Mouse (Mus musculus) hindbrain, embryonic 13.5 days (tissue): ENCODE data around the gene Ttll8. TPM values are rescaled to one million over a fixed set of nuclear protein-coding genes. Genes with fewer than 3 reads are reported as not detected.
A peak's percentile ranks its signal among the peaks of the same experiment; 100 is the strongest.

Source experiments
- ATAC-seq: fragments of 200-750 bp; cut with Nextera tagmentation; 2 replicates; pipeline ENCODE4 v1.8.0; 2017; ENCODE audit warnings: moderate TSS enrichment; ENCODE audit not compliant: low FRiP score
- H3K27ac ChIP-seq: fragments of 300-500 bp; sonication (generic); 2 replicates; pipeline ENCODE4 v1.5.1; 2015; ENCODE audit warnings: inconsistent platforms, mild to moderate bottlenecking, moderate library complexity
- H3K27me3 ChIP-seq: fragments of 300-500 bp; sonication (generic); 2 replicates; pipeline ENCODE4 v1.6.1; 2015; ENCODE audit warnings: mild to moderate bottlenecking, inconsistent platforms
- H3K36me3 ChIP-seq: fragments of 300-500 bp; sonication (generic); 2 replicates; pipeline ENCODE4 v1.6.1; 2015; ENCODE audit warnings: mild to moderate bottlenecking, inconsistent platforms
- H3K4me1 ChIP-seq: fragments of 300-500 bp; sonication (generic); replicated peaks from 2 replicates; pipeline ENCODE4 v1.6.1; 2015; ENCODE audit warnings: inconsistent platforms
- H3K4me2 ChIP-seq: fragments of 300-500 bp; sonication (generic); 2 replicates; pipeline ENCODE4 v1.6.1; 2015; ENCODE audit warnings: inconsistent platforms, mild to moderate bottlenecking, moderate library complexity
- H3K4me3 ChIP-seq: fragments of 300-500 bp; sonication (generic); 2 replicates; pipeline ENCODE4 v1.5.1; 2015; ENCODE audit warnings: mild to moderate bottlenecking, inconsistent platforms
- H3K9ac ChIP-seq: fragments of 300-500 bp; sonication (generic); 2 replicates; pipeline ENCODE4 v1.6.1; 2015; ENCODE audit warnings: mild to moderate bottlenecking, inconsistent platforms
- H3K9me3 ChIP-seq: fragments of 300-500 bp; sonication (generic); 2 replicates; pipeline ENCODE4 v1.6.1; 2016; ENCODE audit warnings: inconsistent platforms
- WGBS: fragments of 180-500 bp; shearing (Covaris S2); methylation state at CpG from one replicate; pipeline ENCODE4 v1.1.7; 2015; 5-methylcytosine and 5-hydroxymethylcytosine counted together
- polyA plus RNA-seq: library from polyadenylated mRNA; unstranded; fragments of >200 nt; fragmentation: Nextera tagmentation; extraction: Ambion mirVana; gene quantifications from 2 replicates; pipeline ENCODE4 v1.2.1, GENCODE M21; 2015

The Ttll8 gene
- polyA plus RNA-seq, 1 experiment from 2014 or later = not detected

GRCm38 (mm10) chr15:88919328-88919727 lies 34.9 kb downstream of the Ttll8 start:
- ATAC-seq = no peak
- Histone ChIP-seq H3K36me3 (no peaks in the 10 kb centered on the region), H3K4me1 (0 out of 2 replicates have a peak, but pooled peaks cover 4% of the 10 kb centered on the region), H3K27me3 (0 out of 2 replicates have a peak, but pooled peaks cover 6% of the 10 kb centered on the region), H3K9ac (no peak overlapping the region; the same call in 1 of the 2 replicates), H3K9me3 (no peaks in the 10 kb centered on the region), H3K4me3 (no peak overlapping the region), H3K4me2 (no peak overlapping the region), H3K27ac (no peak overlapping the region)
- 86% methylated on average over 12 of the region's 12 CpGs for WGBS

GRCm38 (mm10) chr15:88917126-88917525 lies 37.1 kb downstream of the Ttll8 start:
- no peak for ATAC-seq
- Histone ChIP-seq H3K27ac (no peak overlapping the region), H3K4me2 (no peak overlapping the region), H3K36me3 (no peaks in the 10 kb centered on the region), H3K27me3 (0 out of 2 replicates have a peak, but pooled peaks cover 2% of the 10 kb centered on the region), H3K9me3 (no peaks in the 10 kb centered on the region), H3K9ac (no peak overlapping the region), H3K4me3 (no peak overlapping the region), H3K4me1 (0 out of 2 replicates have a peak, but pooled peaks cover 4% of the 10 kb centered on the region)
- 98% methylated on average over 8 of the region's 8 CpGs for WGBS

- Histone ChIP-seq H3K36me3 (no peaks in the 10 kb centered on the region), H3K27me3 (0 out of 2 replicates have a peak, but pooled peaks cover 2% of the 10 kb centered on the region), H3K4me3 (no peak overlapping the region), H3K27ac (no peak overlapping the region), H3K9me3 (no peaks in the 10 kb centered on the region), H3K4me2 (no peak overlapping the region), H3K4me1 (0 out of 2 replicates have a peak, but pooled peaks cover 4% of the 10 kb centered on the region), H3K9ac (no peak overlapping the region)
- WGBS = 46% methylated on average over 3 of the region's 3 CpGs
- no peak for ATAC-seq
These were observed 37.9 kb downstream of the Ttll8 start for GRCm38 (mm10) chr15:88916366-88916765.

- 0 out of 2 replicates have a peak, but pooled peaks cover 2% of the 10 kb centered on the region for H3K27me3 ChIP-seq
- H3K4me3 ChIP-seq = no peak overlapping the region
- no peak overlapping the region for H3K9ac ChIP-seq
- no peaks in the 10 kb centered on the region for H3K4me1 ChIP-seq
- 96% methylated on average over 7 of the region's 7 CpGs for WGBS
- H3K9me3 ChIP-seq = no peaks in the 10 kb centered on the region
- ATAC-seq = no peak
- H3K27ac ChIP-seq = no peak overlapping the region
- H3K4me2 ChIP-seq = no peak overlapping the region
- H3K36me3 ChIP-seq = no peaks in the 10 kb centered on the region
These were observed 39.2 kb downstream of the Ttll8 start for GRCm38 (mm10) chr15:88915046-88915445.

- H3K36me3 ChIP-seq = no peaks in the 10 kb centered on the region
- ATAC-seq = no peak
- H3K9ac ChIP-seq = no peak overlapping the region
- 66% methylated on average over 4 of the region's 4 CpGs for WGBS
- H3K9me3 ChIP-seq = no peaks in the 10 kb centered on the region
- no peak overlapping the region for H3K27ac ChIP-seq
- no peaks in the 10 kb centered on the region for H3K4me1 ChIP-seq
- H3K4me2 ChIP-seq = no peak overlapping the region
- H3K4me3 ChIP-seq = no peak overlapping the region
- H3K27me3 ChIP-seq = 0 out of 2 replicates have a peak, but pooled peaks cover 5% of the 10 kb centered on the region
These were observed 47.9 kb downstream of the Ttll8 start for GRCm38 (mm10) chr15:88906347-88906746.

GRCm38 (mm10) chr15:88904056-88904811 lies 50.0 kb downstream of the Ttll8 start:
- H3K4me2 ChIP-seq = no peak overlapping the region
- H3K9ac ChIP-seq = no peak overlapping the region; the same call in 1 of the 2 replicates
- H3K27me3 ChIP-seq = 0 out of 2 replicates have a peak, but pooled peaks cover 5% of the 10 kb centered on the region
- H3K27ac ChIP-seq = no peak overlapping the region
- no peak overlapping the region for H3K4me3 ChIP-seq
- no peaks in the 10 kb centered on the region for H3K36me3 ChIP-seq
- 87% methylated on average over 14 of the region's 14 CpGs for WGBS
- no peaks in the 10 kb centered on the region for H3K4me1 ChIP-seq
- H3K9me3 ChIP-seq = no peaks in the 10 kb centered on the region
- no peak for ATAC-seq

GRCm38 (mm10) chr15:88903086-88903485 lies 51.1 kb downstream of the Ttll8 start:
- H3K36me3 ChIP-seq = no peaks in the 10 kb centered on the region
- 0 out of 2 replicates have a peak, but pooled peaks cover 5% of the 10 kb centered on the region for H3K27me3 ChIP-seq
- 90% methylated on average over 1 of the region's 1 CpGs for WGBS
- H3K9me3 ChIP-seq = no peaks in the 10 kb centered on the region
- H3K9ac ChIP-seq = no peak overlapping the region
- ATAC-seq = no peak
- no peaks in the 10 kb centered on the region for H3K4me1 ChIP-seq
- no peak overlapping the region for H3K27ac ChIP-seq
- H3K4me2 ChIP-seq = no peak overlapping the region
- no peak overlapping the region for H3K4me3 ChIP-seq

- Histone ChIP-seq H3K9me3 (no peaks in the 10 kb centered on the region), H3K9ac (peak overlapping the region; percentile 25; the same call in 1 of the 2 replicates), H3K4me3 (no peak overlapping the region), H3K4me1 (no peaks in the 10 kb centered on the region), H3K4me2 (no peak overlapping the region), H3K36me3 (no peaks in the 10 kb centered on the region), H3K27me3 (0 out of 2 replicates have a peak, but pooled peaks cover 5% of the 10 kb centered on the region), H3K27ac (no peak overlapping the region)
- ATAC-seq = no peak
- 87% methylated on average over 15 of the region's 15 CpGs for WGBS
These were observed 51.9 kb downstream of the Ttll8 start for GRCm38 (mm10) chr15:88902200-88902875.

GRCm38 (mm10) chr15:88896341-88896980 lies 57.8 kb downstream of the Ttll8 start:
- Histone ChIP-seq H3K27ac (no peak overlapping the region), H3K9ac (no peak overlapping the region), H3K9me3 (no peaks in the 10 kb centered on the region), H3K27me3 (0 out of 2 replicates have a peak, but pooled peaks cover 9% of the 10 kb centered on the region), H3K36me3 (no peaks in the 10 kb centered on the region), H3K4me2 (no peak overlapping the region), H3K4me1 (0 out of 2 replicates have a peak, but pooled peaks cover under 1% of the 10 kb centered on the region), H3K4me3 (no peak overlapping the region)
- no peak for ATAC-seq
- WGBS = 85% methylated on average over 10 of the region's 10 CpGs

GRCm38 (mm10) chr15:88895891-88896290 lies 58.3 kb downstream of the Ttll8 start:
- Histone ChIP-seq H3K4me3 (no peak overlapping the region), H3K4me1 (peaks cover 6% of the 10 kb centered on the region), H3K9ac (no peak overlapping the region), H3K4me2 (no peak overlapping the region), H3K27me3 (0 out of 2 replicates have a peak, but pooled peaks cover 9% of the 10 kb centered on the region), H3K9me3 (no peaks in the 10 kb centered on the region), H3K27ac (no peak overlapping the region), H3K36me3 (no peaks in the 10 kb centered on the region)
- WGBS = 81% methylated on average over 6 of the region's 6 CpGs
- no peak for ATAC-seq

- WGBS = 65% methylated on average over 7 of the region's 7 CpGs
- no peak for ATAC-seq
These were observed 59.1 kb downstream of the Ttll8 start for GRCm38 (mm10) chr15:88895119-88895518.

GRCm38 (mm10) chr15:88892876-88893275 lies 61.3 kb downstream of the Ttll8 start:
- no peaks in the 10 kb centered on the region for H3K36me3 ChIP-seq
- WGBS = 83% methylated on average over 5 of the region's 5 CpGs
- H3K27ac ChIP-seq = no peak overlapping the region
- H3K9ac ChIP-seq = no peak overlapping the region
- peaks cover 17% of the 10 kb centered on the region for H3K4me1 ChIP-seq
- no peaks in the 10 kb centered on the region for H3K9me3 ChIP-seq
- peaks cover 25% of the 10 kb centered on the region; the same call in 1 of the 2 replicates for H3K27me3 ChIP-seq
- H3K4me2 ChIP-seq = no peak overlapping the region
- H3K4me3 ChIP-seq = no peak overlapping the region
- ATAC-seq = no peak

More at GRCm38 (mm10) chr15:88895119-88895518, 59.1 kb downstream of the Ttll8 start:
- Histone ChIP-seq H3K4me2 (no peak overlapping the region), H3K9me3 (no peaks in the 10 kb centered on the region), H3K4me1 (peaks cover 14% of the 10 kb centered on the region), H3K4me3 (no peak overlapping the region), H3K9ac (no peak overlapping the region), H3K27me3 (peaks cover 9% of the 10 kb centered on the region; the same call in 1 of the 2 replicates), H3K36me3 (no peaks in the 10 kb centered on the region), H3K27ac (no peak overlapping the region)
